Mouse (Mus musculus) heart, postnatal 0 days (tissue): ENCODE results near the gene Agpat3.

ENCODE experiments used
- CTCF ChIP-seq: IDR thresholded peaks from 2 replicates; pipeline ENCODE4 v1.5.1; 2016; ENCODE audit warnings: antibody characterized with exemption, control low read depth, low read depth
- EP300 ChIP-seq: IDR thresholded peaks from 2 replicates; pipeline ENCODE4 v1.6.1; 2016; ENCODE audit warnings: antibody characterized with exemption, low read depth

DNA sequence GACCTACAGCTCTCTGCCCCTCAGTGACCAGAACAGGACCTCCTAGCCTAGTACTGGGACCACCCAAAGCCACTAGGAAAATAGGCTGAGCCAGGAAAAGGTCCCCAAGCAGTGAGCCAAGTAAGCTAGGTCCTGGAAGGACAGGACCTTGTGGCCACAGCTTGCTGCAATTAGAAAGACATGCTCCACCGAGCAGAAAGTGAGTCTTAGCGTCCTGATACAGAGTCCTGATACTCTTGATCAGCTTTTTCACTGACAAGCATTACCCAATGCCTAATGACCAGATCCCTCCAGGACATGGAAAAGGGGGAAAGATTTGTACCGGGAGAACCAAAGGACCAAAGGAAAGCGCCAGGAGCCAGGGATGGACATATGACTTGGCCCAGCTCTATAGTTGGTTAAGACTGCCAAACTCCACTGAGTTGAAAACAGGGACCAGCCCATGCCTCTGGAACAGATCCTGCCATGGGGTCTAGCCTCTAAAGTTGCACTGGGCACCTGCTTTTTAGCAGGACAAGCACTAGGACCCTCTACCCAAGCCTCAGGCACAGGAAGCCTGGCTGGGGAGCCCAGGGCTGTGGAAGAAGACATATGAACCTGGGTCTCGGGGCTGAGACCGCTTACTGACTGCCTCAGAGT lies 17.2 kb downstream of the Agpat3 start:
- TF ChIP-seq EP300 (no peak), CTCF (no peak)
